Mouse (Mus musculus) gastrocnemius, postnatal 10 days (tissue): ENCODE results near the gene Fat3. TPM values are rescaled to one million over a fixed set of nuclear protein-coding genes. Genes with fewer than 3 reads are reported as not detected.

ENCODE experiments used
- DNase-seq: peaks from one replicate; pipeline ENCODE4 v3.0.0; 2021; ENCODE audit warnings: mixed read lengths
- long read RNA-seq, 2 experiments: library from polyadenylated mRNA; stranded (forward); transcript quantifications; one replicate each; pipeline ENCODE4 v2.0.0; 2021
- total RNA-seq, 2 experiments: library from RNA; stranded (reverse); gene quantifications; 2 replicates each; pipeline ENCODE4 v1.2.3; 2021

The Fat3 gene
- 1 to 10 TPM; 2.5 to 4.5 TPM for total RNA-seq
- long read RNA-seq, experiment 1 = 0 reads
- long read RNA-seq, experiment 2 = 0 reads

GRCm38 (mm10) chr9:16501186-16501711, at the start of gene Fat3:
TSS of gene Fat3 (minus strand) at chr9:16501285.
- DNase-seq = peak; percentile 12

GRCm38 (mm10) chr9:16532884-16533283, 31.8 kb upstream of the Fat3 start:
- DNase-seq = no peak

- no peak for DNase-seq
Measured at GRCm38 (mm10) chr9:16517543-16517942, 16.5 kb upstream of the Fat3 start.

GRCm38 (mm10) chr9:16512005-16512404, 10.9 kb upstream of the Fat3 start:
- DNase-seq = no peak

GRCm38 (mm10) chr9:16503776-16504175, 2.7 kb upstream of the Fat3 start:
- DNase-seq = no peak

- peak; percentile 8 for DNase-seq
Measured at GRCm38 (mm10) chr9:16502673-16503343, 1.7 kb upstream of the Fat3 start.

GRCm38 (mm10) chr9:16501990-16502672, 1.0 kb upstream of the Fat3 start:
- peak; percentile 57 for DNase-seq

GRCm38 (mm10) chr9:16500382-16501185, 501 bp downstream of the Fat3 start:
- DNase-seq = peak; percentile 25

- peak; percentile 34 for DNase-seq
Measured at GRCm38 (mm10) chr9:16499621-16500381, 1.3 kb downstream of the Fat3 start.

GRCm38 (mm10) chr9:16498876-16499275, 2.2 kb downstream of the Fat3 start:
- no peak for DNase-seq

- DNase-seq = no peak
Measured at GRCm38 (mm10) chr9:16497361-16497760, 3.7 kb downstream of the Fat3 start.

- DNase-seq = no peak
Measured at GRCm38 (mm10) chr9:16496331-16496730, 4.8 kb downstream of the Fat3 start.

- no peak for DNase-seq
Measured at GRCm38 (mm10) chr9:16489661-16490060, 11.4 kb downstream of the Fat3 start.

- DNase-seq = no peak
Measured at GRCm38 (mm10) chr9:16487565-16487964, 13.5 kb downstream of the Fat3 start.

GRCm38 (mm10) chr9:16486229-16486628, 14.9 kb downstream of the Fat3 start:
- DNase-seq = no peak

GRCm38 (mm10) chr9:16485173-16485572, 15.9 kb downstream of the Fat3 start:
- DNase-seq = no peak

- no peak for DNase-seq
Measured at GRCm38 (mm10) chr9:16484765-16485164, 16.3 kb downstream of the Fat3 start.

- DNase-seq = no peak
Measured at GRCm38 (mm10) chr9:16461491-16461890, 39.6 kb downstream of the Fat3 start.

- DNase-seq = no peak
Measured at GRCm38 (mm10) chr9:16460591-16460990, 40.5 kb downstream of the Fat3 start.

GRCm38 (mm10) chr9:16441930-16442329, 59.2 kb downstream of the Fat3 start:
- DNase-seq = no peak

- DNase-seq = no peak
Measured at GRCm38 (mm10) chr9:16440638-16441037, 60.4 kb downstream of the Fat3 start.

GRCm38 (mm10) chr9:16439941-16440340, 61.1 kb downstream of the Fat3 start:
- DNase-seq = no peak
